Mouse (Mus musculus): ENCODE results near the gene Tomm40. TPM values are rescaled to one million over a fixed set of nuclear protein-coding genes. Genes with fewer than 3 reads are reported as not detected.
"Not testable (repeated sequence)": the region's sequence is repeated elsewhere in the genome, so short reads cannot be mapped to it uniquely, and the experiment has no call there.

The Tomm40 gene
- polyA plus RNA-seq, 1 experiment: 46.0 TPM

- Histone ChIP-seq H3K4me3 (replicated peaks; ENCODE audit: extremely low read depth, low read depth, low read length) (no peak overlapping the region), H3K4me1 (ENCODE audit: control insufficient read depth, insufficient read depth, low read length) (peaks cover 5% of the 10 kb centered on the region)
- DNase-seq: peak; percentile 46
- 27% methylated on average over 10 of the region's 10 CpGs for whole genome bisulfite sequencing
- TF ChIP-seq CTCF (IDR thresholded peaks at IDR 0.05; ENCODE audit: insufficient read depth, low read length): no peak
- TF ChIP-seq POLR2A (IDR thresholded peaks at IDR 0.05; ENCODE audit: borderline replicate concordance, extremely low read depth, low read depth, low read length): no peak; the same call in 1 of the 2 replicates
Observed at GRCm38 (mm10) chr7:19693421-19693820, 21.8 kb downstream of the Tomm40 start.

DNA sequence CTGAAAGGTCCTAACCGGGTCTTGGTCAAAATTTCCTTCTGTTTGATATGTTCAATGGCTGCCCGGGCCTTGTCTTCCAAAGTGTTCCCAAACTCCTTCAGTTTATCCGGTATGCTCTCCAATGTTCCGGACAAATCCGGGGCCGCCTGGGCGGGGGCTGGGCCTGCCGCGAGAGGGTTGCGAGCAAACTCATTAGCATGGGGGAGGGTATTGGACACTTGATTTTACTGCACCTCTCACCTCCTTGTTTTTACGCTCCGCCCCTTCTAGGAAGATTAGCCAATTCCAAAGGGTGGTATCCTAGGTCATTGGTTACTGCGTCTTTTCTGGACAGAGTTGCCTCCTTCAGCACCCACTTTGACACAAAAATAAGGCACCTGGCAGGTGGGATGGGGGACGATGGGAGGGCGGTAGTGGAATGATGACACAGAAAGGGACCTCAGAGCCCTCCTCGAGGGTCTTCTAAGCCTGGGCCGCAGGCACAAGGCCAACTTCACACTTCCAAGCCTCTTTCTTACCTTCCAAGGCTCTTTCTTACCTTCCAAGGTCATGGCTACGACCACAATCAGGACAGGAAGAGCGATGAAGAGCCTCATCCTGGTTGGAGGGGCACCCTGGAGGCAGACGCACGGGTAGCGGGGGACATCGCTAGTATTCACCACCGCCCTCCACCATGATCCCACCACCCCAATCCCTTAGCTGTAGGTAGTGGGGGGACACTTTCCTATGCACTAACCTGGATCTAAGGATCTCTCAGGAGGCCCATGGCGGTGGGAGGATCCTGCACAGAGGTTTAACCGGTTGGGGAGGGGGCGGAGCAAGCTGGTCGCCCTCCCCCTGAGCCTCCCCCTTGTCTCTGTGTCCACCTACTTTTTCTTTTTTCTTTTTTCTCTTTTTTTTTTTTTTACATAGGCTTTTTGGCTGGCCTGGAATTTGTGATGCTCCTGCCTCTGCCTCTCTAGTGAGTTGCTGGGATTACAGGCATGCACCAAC lies 23.1 kb downstream of the Tomm40 start, which contains the start of gene Apoc1:
Apoc1 (minus strand) TSS at position 788 of the 993 bp plus-strand sequence.
- H3K4me1 ChIP-seq (ENCODE audit: control insufficient read depth, insufficient read depth, low read length): peaks cover 5% of the 10 kb centered on the region

GRCm38 (mm10) chr7:19691434-19691833 lies 23.8 kb downstream of the Tomm40 start:
- no peak for TF ChIP-seq POLR2A (IDR thresholded peaks at IDR 0.05; ENCODE audit: borderline replicate concordance, extremely low read depth, low read depth, low read length)
- 64% methylated on average over 6 of the region's 6 CpGs for WGBS
- Histone ChIP-seq H3K4me3 (replicated peaks; ENCODE audit: extremely low read depth, low read depth, low read length) (no peak overlapping the region), H3K4me1 (ENCODE audit: control insufficient read depth, insufficient read depth, low read length) (peaks cover 5% of the 10 kb centered on the region)
- no peak for DNase-seq

More for the DNA sequence above, 23.1 kb downstream of the Tomm40 start, which contains the start of gene Apoc1:
- DNase-seq: peak; percentile 56
- H3K4me3 ChIP-seq (replicated peaks; ENCODE audit: extremely low read depth, low read depth, low read length): peak within 1 kb of the TSS; percentile 1
- TF ChIP-seq POLR2A (IDR thresholded peaks at IDR 0.05; ENCODE audit: borderline replicate concordance, extremely low read depth, low read depth, low read length) (no peak), CTCF (IDR thresholded peaks at IDR 0.05; ENCODE audit: insufficient read depth, low read length) (no peak)
- WGBS: 53% methylated on average over 28 of the region's 28 CpGs

DNA sequence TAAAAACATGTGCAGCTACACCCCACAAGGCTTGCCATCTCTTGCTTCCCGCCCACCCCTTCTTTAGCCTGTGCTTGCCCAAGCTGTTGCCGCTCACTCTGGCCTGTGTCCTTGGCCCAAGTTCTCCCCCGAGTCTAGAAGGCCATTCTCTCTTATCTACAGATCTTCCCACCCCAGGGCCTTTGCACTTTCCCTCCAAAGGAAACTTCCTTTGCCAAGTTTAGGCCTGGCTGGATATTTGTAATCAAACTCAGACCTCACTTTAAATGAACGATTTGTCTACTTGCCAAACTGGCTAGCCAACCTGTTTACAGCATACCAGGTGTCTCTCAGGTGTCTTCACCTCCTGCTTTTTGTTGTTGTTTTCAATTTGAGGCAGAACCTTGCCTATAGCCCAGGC lies 24.4 kb downstream of the Tomm40 start:
- Histone ChIP-seq H3K4me3 (replicated peaks; ENCODE audit: extremely low read depth, low read depth, low read length) (no peak overlapping the region), H3K4me1 (ENCODE audit: control insufficient read depth, insufficient read depth, low read length) (peaks cover 5% of the 10 kb centered on the region)
- 58% methylated on average over 4 of the region's 4 CpGs for WGBS
- no peak for DNase-seq
- no peak for TF ChIP-seq CTCF (IDR thresholded peaks at IDR 0.05; ENCODE audit: insufficient read depth, low read length)
- no peak for TF ChIP-seq POLR2A (IDR thresholded peaks at IDR 0.05; ENCODE audit: borderline replicate concordance, extremely low read depth, low read depth, low read length)

DNA sequence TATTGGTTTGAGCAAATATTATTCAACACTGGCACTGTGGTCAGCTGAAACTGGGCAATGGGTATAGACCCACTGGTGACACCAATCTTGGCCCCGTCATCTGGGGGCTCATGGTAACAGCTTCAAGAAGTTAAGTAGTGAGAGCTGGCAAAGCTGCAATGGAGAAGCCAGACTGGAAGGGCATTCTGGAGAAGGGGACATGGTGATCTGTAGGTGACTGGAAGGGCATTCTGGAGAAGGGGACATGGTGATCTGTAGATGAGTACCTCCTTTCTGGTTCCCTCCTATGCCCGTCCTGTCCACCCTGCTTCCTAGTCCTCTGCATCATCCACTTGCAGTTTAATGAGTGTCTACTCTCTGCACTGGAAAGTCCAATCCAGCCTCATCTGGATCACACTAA lies 26.6 kb downstream of the Tomm40 start:
- no peak for TF ChIP-seq POLR2A (IDR thresholded peaks at IDR 0.05; ENCODE audit: borderline replicate concordance, extremely low read depth, low read depth, low read length)
- no peak for TF ChIP-seq CTCF (IDR thresholded peaks at IDR 0.05; ENCODE audit: insufficient read depth, low read length)
- 94% methylated on average over 2 of the region's 2 CpGs for WGBS
- Histone ChIP-seq H3K4me1 (ENCODE audit: control insufficient read depth, insufficient read depth, low read length) (peaks cover 2% of the 10 kb centered on the region), H3K4me3 (replicated peaks; ENCODE audit: extremely low read depth, low read depth, low read length) (no peak overlapping the region)
- DNase-seq: no peak

DNA sequence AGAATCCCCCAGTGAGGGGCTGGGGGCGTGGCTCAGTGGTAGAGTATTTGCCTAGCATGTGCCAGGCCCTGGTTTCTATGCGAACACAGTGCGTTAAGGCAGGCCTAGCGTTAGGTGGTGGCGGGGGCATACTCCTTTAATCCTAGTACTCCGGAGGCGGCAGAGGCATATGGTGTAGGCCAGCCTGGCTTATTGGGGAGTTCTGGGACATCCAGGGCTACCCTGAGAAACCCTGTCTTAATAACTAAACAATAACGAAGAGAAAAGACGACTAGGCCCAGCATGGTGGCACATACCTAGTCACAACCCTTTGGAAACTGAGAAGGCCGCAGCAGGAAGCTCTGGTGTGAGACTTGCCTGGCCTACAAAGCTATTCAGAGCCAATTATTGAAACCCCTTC lies 27.1 kb downstream of the Tomm40 start:
- TF ChIP-seq CTCF (IDR thresholded peaks at IDR 0.05; ENCODE audit: insufficient read depth, low read length) (no peak), POLR2A (IDR thresholded peaks at IDR 0.05; ENCODE audit: borderline replicate concordance, extremely low read depth, low read depth, low read length) (no peak)
- no peak overlapping the region for H3K4me3 ChIP-seq (replicated peaks; ENCODE audit: extremely low read depth, low read depth, low read length)
- WGBS: 89% methylated on average over 10 of the region's 10 CpGs
- no peak for DNase-seq
- H3K4me1 ChIP-seq (ENCODE audit: control insufficient read depth, insufficient read depth, low read length): peaks cover 2% of the 10 kb centered on the region

DNA sequence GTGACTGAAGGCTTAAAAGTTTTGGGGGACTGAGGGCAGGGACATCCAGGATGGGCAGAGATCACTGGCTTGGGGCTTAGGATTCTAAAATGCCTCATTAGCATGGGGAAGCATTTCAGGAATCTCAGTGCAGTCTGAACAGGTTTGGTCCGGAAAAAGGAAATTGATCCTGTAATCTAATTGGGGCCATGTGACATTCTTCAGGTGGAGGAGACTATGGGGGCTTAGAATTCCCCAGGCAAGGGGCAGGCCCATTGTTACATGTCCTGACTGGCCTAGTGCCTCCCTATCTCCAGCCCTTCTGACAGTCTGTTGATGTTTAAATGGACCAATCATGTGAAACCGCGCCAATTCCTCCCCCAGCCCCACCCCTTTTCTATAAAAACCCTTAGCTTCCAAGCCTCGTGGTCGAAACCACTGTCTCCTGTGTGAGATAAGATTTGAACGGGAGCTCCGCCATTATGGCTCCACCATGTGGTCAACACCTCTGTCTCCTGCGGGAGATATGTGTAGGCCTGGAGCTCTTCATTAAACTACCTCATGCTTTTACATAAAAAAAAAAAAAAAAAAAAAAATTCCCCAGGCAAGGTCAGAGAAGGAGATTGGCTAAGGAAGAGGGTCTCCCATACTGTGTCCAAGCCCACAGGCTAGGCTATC lies 28.2 kb downstream of the Tomm40 start:
- not testable (repeated sequence) for H3K4me3 ChIP-seq (replicated peaks; ENCODE audit: extremely low read depth, low read depth, low read length); H3K4me1 ChIP-seq (ENCODE audit: control insufficient read depth, insufficient read depth, low read length); DNase-seq
- WGBS: 58% methylated on average over 8 of the region's 8 CpGs

DNA sequence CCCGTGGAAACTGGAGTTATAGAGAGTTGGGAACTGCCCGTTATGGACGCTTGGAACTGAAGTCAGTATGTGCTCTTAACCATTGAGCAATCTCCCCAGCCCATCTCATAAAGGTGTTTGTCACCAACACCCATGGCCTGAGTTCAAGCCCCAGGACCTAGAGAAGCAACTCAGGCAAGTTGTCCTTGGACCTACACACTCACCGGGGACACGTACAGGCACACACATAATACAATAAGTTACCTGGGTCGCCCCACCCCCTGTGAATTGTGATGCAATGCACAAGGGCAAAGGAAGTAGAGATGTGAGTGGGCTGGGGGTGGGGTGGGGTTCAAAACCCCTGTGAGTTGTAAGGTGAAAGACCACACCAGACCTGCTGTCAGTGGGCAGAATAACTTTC lies 28.7 kb downstream of the Tomm40 start:
- no peak overlapping the region for H3K4me3 ChIP-seq (replicated peaks; ENCODE audit: extremely low read depth, low read depth, low read length)
- no peaks in the 10 kb centered on the region; the same call in 1 of the 2 replicates for H3K4me1 ChIP-seq (ENCODE audit: control insufficient read depth, insufficient read depth, low read length)
- no peak for DNase-seq
- TF ChIP-seq POLR2A (IDR thresholded peaks at IDR 0.05; ENCODE audit: borderline replicate concordance, extremely low read depth, low read depth, low read length): no peak
- TF ChIP-seq CTCF (IDR thresholded peaks at IDR 0.05; ENCODE audit: insufficient read depth, low read length): no peak
- WGBS: 78% methylated on average over 6 of the region's 6 CpGs

DNA sequence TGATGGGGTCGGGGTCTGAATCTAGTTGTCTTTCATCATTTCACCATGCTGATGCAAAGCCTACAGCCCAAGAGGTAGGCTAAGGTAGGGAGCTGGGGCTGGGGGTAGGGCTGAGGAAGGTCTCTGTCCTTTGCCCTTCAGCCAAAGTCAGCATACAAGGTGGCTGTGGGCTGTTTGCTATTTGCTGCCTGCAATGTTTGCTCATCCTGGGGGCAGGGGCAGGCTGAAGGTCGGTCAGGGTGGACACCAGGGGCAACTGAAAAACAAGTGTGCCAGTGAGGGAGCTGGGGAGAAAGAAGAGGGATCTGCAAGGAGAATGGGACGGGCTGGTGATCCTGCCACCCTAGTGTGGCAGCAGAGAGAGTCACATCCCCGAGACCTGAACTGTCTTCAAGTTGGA lies 29.9 kb downstream of the Tomm40 start:
- Histone ChIP-seq H3K4me3 (replicated peaks; ENCODE audit: extremely low read depth, low read depth, low read length) (no peak overlapping the region), H3K4me1 (ENCODE audit: control insufficient read depth, insufficient read depth, low read length) (no peaks in the 10 kb centered on the region; the same call in 1 of the 2 replicates)
- TF ChIP-seq CTCF (IDR thresholded peaks at IDR 0.05; ENCODE audit: insufficient read depth, low read length) (no peak), POLR2A (IDR thresholded peaks at IDR 0.05; ENCODE audit: borderline replicate concordance, extremely low read depth, low read depth, low read length) (no peak)
- DNase-seq: no peak
- WGBS: 63% methylated on average over 4 of the region's 4 CpGs

Data from lung, adult 2 months (tissue).